Mouse (Mus musculus) E14TG2a.4 (cell line): Measurements from ENCODE around the gene Gpha2.

Experiments used
- CTCF ChIP-seq: conservative IDR thresholded peaks from 2 replicates; pipeline ENCODE4 v1.5.1; 2014; ENCODE audit warnings: low read length
- NANOG ChIP-seq: IDR thresholded peaks from 2 replicates; pipeline ENCODE4 v1.6.1; 2014; ENCODE audit warnings: borderline replicate concordance, low read length, mixed read lengths
- POU5F1 ChIP-seq: IDR thresholded peaks from 2 replicates; pipeline ENCODE4 v1.6.1; 2014; ENCODE audit warnings: low read length, borderline replicate concordance

- no peak for TF ChIP-seq CTCF
- no peak for TF ChIP-seq POU5F1
- TF ChIP-seq NANOG, result no peak
These were observed at the start of gene Gpha2 for GRCm38 (mm10) chr19:6226135-6226534.
